Mouse (Mus musculus) monocyte, adult 5-6 weeks (primary cell): Measurements from ENCODE around the gene Lin7a. TPM values are rescaled to one million over a fixed set of nuclear protein-coding genes. Genes with fewer than 3 reads are reported as not detected.

Experiments used
- ATAC-seq: fragments of 153-309, 156-312 bp; replicated peaks from 2 replicates; pipeline ENCODE4 v1.8.0; 2017; ENCODE audit warnings: mild to moderate bottlenecking; ENCODE audit not compliant: low TSS enrichment, insufficient number of reproducible peaks, severe bottlenecking, poor library complexity, low FRiP score
- total RNA-seq: library from RNA; stranded (forward); fragments of 200-1000, 200-491, 200-594 nt; gene quantifications from 3 replicates; pipeline ENCODE4 v1.2.3, GENCODE M21; 2017

Lin7a gene
- total RNA-seq, 1 experiment from 2014 or later: not detected

GRCm38 (mm10) chr10:107247001-107247670 lies 24.4 kb upstream of the Lin7a start:
- no peak for ATAC-seq

GRCm38 (mm10) chr10:107248481-107248880 lies 23.0 kb upstream of the Lin7a start:
- no peak for ATAC-seq

GRCm38 (mm10) chr10:107249056-107249455 lies 22.4 kb upstream of the Lin7a start:
- no peak for ATAC-seq

- no peak for ATAC-seq
These were observed 21.8 kb upstream of the Lin7a start for GRCm38 (mm10) chr10:107249606-107250186.

GRCm38 (mm10) chr10:107250346-107251210 lies 20.9 kb upstream of the Lin7a start:
- no peak for ATAC-seq

- ATAC-seq: no peak
These were observed 20.2 kb upstream of the Lin7a start for GRCm38 (mm10) chr10:107251271-107251670.

- ATAC-seq: no peak
These were observed 19.5 kb upstream of the Lin7a start for GRCm38 (mm10) chr10:107251801-107252502.

GRCm38 (mm10) chr10:107252503-107252815 lies 19.0 kb upstream of the Lin7a start:
- no peak for ATAC-seq

GRCm38 (mm10) chr10:107253191-107253965 lies 18.1 kb upstream of the Lin7a start:
- ATAC-seq: no peak

- ATAC-seq: no peak
These were observed 16.8 kb upstream of the Lin7a start for GRCm38 (mm10) chr10:107254656-107255055.

GRCm38 (mm10) chr10:107255351-107256050 lies 16.0 kb upstream of the Lin7a start:
- no peak for ATAC-seq

- no peak for ATAC-seq
These were observed 15.0 kb upstream of the Lin7a start for GRCm38 (mm10) chr10:107256451-107256960.

- no peak for ATAC-seq
These were observed 11.1 kb upstream of the Lin7a start for GRCm38 (mm10) chr10:107260428-107260827.

- no peak for ATAC-seq
These were observed 781 bp downstream of the Lin7a start for GRCm38 (mm10) chr10:107272131-107272803.

- ATAC-seq: no peak
These were observed 1.3 kb downstream of the Lin7a start for GRCm38 (mm10) chr10:107272804-107273145.

- no peak for ATAC-seq
These were observed 2.4 kb downstream of the Lin7a start for GRCm38 (mm10) chr10:107273848-107274247.

- no peak for ATAC-seq
These were observed 3.3 kb downstream of the Lin7a start for GRCm38 (mm10) chr10:107274785-107275184.
